Mouse (Mus musculus) neural tube, embryonic 10.5 days (tissue): ENCODE results near the gene E130208F15Rik.

ENCODE experiments used
- DNase-seq: peaks from one replicate; pipeline ENCODE4 v3.0.0-alpha.2; 2017; ENCODE audit warnings: low spot score; ENCODE audit errors: extremely low spot score

E130208F15Rik gene

GRCm38 (mm10) chr7:30306083-30306779, 15.3 kb upstream of the E130208F15Rik start:
- DNase-seq, result no peak

DNA sequence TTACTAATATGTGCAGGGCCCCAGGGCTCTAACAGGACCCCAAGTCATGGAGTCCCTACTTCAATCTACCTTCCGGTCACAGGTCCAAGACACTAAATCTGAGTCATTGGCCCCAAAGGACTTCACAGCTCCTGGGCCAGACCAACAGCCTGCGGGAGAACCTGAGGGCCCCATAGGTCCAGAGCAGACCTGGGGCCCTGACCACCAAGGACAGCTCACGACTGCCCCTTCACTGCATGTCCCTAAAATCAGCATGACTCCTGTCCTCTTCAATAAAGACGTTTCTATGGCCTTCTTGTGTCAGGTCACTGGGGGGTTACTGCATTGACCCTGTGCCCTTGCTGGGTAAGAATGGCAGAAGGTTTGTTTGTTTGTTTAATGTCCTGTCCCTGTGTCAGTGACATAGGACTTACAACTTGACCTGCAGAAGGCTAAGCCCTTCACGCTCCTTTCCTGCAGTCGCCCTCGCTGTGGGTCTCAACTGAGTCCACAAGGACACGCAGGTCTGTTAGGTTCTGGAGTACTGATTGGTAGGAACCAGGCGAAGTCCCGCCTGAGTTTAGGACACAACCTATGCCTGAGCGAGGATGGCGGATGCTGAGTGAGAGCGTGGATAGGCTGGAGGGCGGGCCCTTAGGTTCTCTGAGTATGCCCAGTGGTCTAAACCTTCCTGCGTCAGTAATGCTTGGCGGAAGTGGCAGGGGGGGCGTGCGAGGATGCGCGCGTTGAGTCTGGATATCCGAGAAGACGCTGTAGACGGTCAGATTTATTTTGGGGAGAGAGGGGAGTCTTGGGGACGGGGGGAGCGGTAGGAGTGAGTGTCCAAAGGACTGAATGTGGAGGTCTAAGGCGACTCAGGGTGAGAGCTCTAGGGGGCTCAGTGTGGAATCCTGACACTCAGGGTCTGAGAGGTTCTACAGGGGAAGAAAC, 13.2 kb upstream of the E130208F15Rik start, which contains the start of gene Alkbh6:
Gene Alkbh6 (plus strand): TSS at position 642 of the 930 bp plus-strand sequence.
- peak; percentile 84 for DNase-seq

GRCm38 (mm10) chr7:30309395-30310129, 12.0 kb upstream of the E130208F15Rik start:
- DNase-seq, result no peak

DNA sequence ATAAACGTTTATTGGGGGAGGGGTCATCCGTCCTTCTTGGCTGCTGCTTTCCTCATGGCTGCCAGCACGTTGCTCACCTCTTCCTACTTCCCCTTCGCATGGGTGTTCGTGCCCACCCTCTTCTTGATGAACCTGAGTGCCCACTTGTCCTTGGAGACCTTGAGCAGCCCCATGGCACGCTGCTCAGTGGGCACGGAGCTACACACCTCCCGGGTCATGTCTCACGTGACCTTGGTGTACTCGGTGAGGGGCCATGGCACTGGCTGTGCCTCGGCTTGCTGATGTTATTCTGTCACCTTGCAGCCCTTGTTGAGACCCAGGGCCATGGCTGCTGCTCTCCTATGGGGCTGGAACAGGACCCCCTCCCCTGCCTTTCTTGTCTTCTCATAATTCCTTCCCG, 11.4 kb upstream of the E130208F15Rik start:
- no peak for DNase-seq

DNA sequence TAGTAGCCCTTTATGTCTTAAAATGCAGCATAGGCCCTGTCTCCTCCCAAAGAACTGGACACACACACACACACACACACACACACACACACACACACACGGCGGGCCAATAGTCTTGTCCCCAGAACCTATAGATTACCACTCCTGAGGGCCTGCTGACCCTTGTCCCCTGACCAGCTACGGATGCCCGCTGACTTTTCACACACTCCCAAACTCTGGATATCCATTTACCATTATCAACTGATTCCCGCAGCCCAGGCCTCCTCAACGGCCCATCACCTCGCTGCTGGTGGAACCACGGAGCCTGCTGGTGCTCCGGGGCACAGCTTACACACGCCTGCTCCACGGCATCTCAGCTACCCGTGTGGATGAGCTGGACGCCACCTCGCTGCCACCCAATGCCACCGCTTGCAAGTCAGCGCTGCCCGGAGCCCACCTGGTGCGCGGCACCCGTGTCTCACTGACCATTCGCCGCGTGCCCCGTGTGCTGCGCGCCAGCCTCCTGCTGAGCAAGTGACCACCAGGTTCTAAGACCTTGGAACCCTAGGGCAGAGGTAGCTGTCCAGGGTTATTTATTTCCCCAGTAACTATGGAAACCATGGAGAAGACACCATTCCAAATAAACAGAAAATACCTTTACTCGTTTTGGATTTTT, 7.7 kb upstream of the E130208F15Rik start:
- DNase-seq, result no peak

DNA sequence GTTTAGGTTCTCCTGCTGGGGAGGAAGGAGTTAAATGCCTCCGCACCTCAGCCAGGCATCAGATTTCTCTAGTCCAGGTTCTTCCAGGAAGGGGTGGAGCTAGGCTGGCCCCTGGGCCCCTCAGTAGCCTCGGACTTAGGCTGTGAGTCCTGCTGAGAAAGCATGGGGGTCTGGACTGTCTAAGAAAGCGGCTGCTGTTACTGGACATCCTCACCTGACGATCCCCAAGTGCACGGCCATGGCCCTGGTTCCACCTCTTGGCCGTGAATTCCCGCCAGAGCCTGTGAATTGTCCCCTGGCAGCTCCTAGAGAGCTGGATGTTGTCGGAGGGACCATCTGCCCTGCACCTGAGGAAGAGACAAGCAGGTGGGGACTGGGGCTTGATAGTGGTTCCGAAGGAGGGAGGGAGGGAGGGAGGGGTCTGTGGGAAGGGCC, 6.8 kb upstream of the E130208F15Rik start, which contains the start of gene Syne4:
Gene Syne4 (plus strand): TSS at position 87 of the 435 bp plus-strand sequence.
- DNase-seq, result peak; percentile 42

- DNase-seq, result no peak
Observed at GRCm38 (mm10) chr7:30315559-30316529, 5.7 kb upstream of the E130208F15Rik start.

GRCm38 (mm10) chr7:30318142-30318541, 3.4 kb upstream of the E130208F15Rik start:
- DNase-seq, result no peak

- DNase-seq, result no peak
Observed at GRCm38 (mm10) chr7:30320946-30321345, 594 bp upstream of the E130208F15Rik start.

DNA sequence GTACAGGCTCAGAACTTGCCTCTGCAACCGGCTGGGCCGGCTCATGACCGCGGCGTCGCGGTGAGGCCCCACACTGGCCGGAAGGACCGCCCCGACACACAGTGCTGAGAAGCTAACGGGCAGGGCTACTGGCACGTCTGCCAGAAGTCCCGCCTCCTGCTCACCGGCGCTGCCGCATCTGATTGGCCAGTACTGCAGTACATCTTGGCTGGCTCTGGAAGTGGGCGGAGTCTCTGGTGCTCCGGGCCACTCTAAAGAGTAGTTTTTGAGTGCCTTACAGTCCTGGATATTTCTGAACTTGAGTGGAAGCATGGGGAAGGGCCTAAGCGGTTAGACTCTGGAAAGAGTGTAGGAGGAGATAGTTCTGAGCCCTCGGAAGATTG, 736 bp downstream of the E130208F15Rik start:
- DNase-seq, result peak; percentile 95

DNA sequence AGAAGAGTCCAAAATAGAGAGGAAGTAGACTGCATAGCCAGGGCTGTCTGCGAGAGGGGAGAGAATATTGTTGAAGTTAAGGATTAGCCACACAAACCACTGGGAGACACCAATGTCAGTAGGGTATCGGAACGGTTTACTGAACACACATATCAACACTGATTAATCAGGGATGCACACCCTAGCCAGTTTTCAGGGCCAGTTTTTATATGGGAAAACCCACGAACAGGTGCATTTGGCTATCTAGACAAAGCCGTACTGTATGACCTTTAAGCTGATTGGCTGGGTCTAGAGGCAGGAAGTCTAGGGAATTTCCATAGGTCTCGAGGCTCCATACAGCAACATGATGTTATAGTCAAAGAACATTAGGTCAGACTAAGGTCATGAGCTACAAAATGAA, 1.3 kb downstream of the E130208F15Rik start:
- no peak for DNase-seq

- DNase-seq, result no peak
Observed at GRCm38 (mm10) chr7:30323795-30324194, 2.3 kb downstream of the E130208F15Rik start, which contains the start of gene Sdhaf1. TSS of gene Sdhaf1 (minus strand) at chr7:30323895.

GRCm38 (mm10) chr7:30324300-30324944, 2.9 kb downstream of the E130208F15Rik start:
- DNase-seq, result no peak

DNA sequence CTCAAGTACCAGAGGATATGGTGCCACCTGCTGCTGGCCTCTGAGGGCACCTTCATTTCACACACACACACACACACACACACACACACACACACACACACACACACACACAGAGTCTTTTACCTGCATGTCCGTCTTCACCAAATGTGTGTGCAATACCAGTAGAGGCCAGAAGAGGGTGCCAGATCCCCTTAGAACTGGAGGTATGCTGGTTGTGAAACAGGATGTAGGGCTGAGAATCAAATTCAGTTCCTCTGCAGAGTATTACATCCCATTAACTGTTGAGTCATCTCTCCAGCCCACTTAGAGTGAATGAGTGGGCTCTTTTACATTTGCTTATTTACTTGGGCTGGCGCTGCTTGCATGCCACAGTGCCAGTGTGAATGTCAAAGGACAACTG, 3.8 kb downstream of the E130208F15Rik start:
- DNase-seq, result peak; percentile 59

- no peak for DNase-seq
Observed at GRCm38 (mm10) chr7:30326427-30326826, 4.9 kb downstream of the E130208F15Rik start.

DNA sequence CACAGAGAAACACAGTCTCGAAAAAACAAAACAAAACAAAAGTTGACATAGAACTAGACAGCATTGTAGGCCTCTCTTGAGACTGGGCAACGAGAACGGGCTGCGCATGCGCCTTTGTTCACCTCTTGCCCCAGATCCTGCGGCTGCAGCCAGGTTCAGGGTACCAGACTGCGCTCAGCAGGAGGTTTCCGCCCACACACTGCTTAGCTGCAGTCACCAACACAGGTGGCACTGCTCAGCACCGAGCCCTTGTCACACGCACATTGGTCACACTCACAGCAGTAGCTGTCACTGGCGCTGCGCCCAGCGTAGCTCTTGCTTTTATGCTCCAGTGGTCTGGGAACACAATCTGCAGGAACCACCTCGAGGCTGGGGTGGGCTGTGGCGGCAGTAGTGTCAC, 5.6 kb downstream of the E130208F15Rik start:
- no peak for DNase-seq

DNA sequence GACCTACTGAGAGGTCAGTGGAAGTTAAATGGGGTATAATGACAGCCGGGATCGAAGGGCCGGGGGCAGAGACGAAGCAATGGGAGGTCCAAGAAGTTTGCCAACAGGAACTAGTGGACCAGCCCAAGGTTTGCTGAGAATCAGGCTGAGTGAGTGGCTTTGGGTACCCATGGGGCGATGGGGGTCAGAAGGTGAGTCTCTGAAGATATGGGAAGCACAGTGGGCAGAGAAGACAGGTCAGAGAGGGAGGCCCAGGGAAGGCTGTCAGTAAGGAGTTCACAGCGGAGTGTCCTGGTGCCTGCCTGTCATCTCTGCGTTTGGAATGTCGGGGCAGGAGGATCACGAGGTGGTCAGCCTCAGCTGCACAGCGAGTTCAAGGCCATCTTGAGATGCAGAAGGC, 6.8 kb downstream of the E130208F15Rik start:
- DNase-seq, result no peak

GRCm38 (mm10) chr7:30331887-30332286, 10.3 kb downstream of the E130208F15Rik start:
- peak; percentile 76 for DNase-seq

DNA sequence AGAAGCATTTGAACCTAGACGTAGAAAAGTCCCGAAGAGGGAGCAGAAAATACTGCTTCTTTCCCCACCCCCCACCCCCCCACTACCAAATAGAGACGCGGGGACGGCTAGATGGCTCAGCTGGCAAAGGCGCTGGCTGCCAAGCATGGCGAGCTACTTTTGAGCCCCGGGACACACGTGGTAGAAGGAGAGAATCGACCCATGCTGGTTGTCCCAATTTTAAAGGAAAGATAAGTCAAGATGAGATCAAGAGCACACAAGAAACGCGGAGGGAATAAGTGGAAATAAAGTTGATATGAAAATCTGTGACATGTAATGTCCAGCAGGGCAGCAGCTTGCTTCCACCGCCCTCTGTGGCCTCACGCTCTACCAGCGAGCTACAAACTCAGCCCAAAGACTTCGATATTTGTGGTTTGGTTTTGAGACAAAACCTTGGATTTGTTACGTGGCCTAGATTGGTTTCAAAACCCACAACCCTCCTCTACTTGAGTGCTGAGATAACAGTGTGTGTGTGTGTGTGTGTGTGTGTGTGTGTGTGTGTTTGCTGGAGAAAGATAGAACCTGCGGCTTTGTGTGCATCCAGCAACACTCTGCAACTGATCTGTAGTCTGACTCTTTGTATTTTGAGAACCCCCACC, 11.2 kb downstream of the E130208F15Rik start:
- DNase-seq, result no peak
